Mouse (Mus musculus) urinary bladder, adult 2 months (tissue): Measurements from ENCODE around the gene Cntln. TPM values are rescaled to one million over a fixed set of nuclear protein-coding genes. Genes with fewer than 3 reads are reported as not detected.

ENCODE experiments used
- DNase-seq: peaks from one replicate; pipeline ENCODE4 v3.0.0; 2022; ENCODE audit warnings: low spot score
- polyA plus RNA-seq: library from polyadenylated mRNA; depleted of rRNA; stranded (reverse); fragments of >200 nt; gene quantifications from 2 replicates; pipeline ENCODE4 v1.2.3, GENCODE M21; 2012; rRNA removed

Gene Cntln
- 7.9 and 8.1 TPM in 2 replicates for polyA plus RNA-seq

- DNase-seq = peak; percentile 86
Measured at GRCm38 (mm10) chr4:84884111-84884538, at the start of gene Cntln. Cntln (plus strand) TSS chr4:84884309.

GRCm38 (mm10) chr4:84836979-84837378 lies 47.1 kb upstream of the Cntln start:
- DNase-seq = no peak

- no peak for DNase-seq
Measured at GRCm38 (mm10) chr4:84838545-84838944, 45.6 kb upstream of the Cntln start.

GRCm38 (mm10) chr4:84839466-84839865 lies 44.6 kb upstream of the Cntln start:
- no peak for DNase-seq

GRCm38 (mm10) chr4:84857588-84857987 lies 26.5 kb upstream of the Cntln start:
- no peak for DNase-seq

GRCm38 (mm10) chr4:84876347-84876746 lies 7.8 kb upstream of the Cntln start:
- DNase-seq = no peak

GRCm38 (mm10) chr4:84883646-84884045 lies 463 bp upstream of the Cntln start:
- DNase-seq = peak; percentile 21

GRCm38 (mm10) chr4:84884539-84885270 lies 596 bp downstream of the Cntln start:
- DNase-seq = peak; percentile 51

- no peak for DNase-seq
Measured at GRCm38 (mm10) chr4:84885271-84885540, 1.1 kb downstream of the Cntln start.

GRCm38 (mm10) chr4:84918393-84918792 lies 34.3 kb downstream of the Cntln start:
- no peak for DNase-seq

GRCm38 (mm10) chr4:84934342-84934929 lies 50.3 kb downstream of the Cntln start:
- no peak for DNase-seq

GRCm38 (mm10) chr4:84942059-84942458 lies 58.0 kb downstream of the Cntln start:
- DNase-seq = no peak

- no peak for DNase-seq
Measured at GRCm38 (mm10) chr4:84942651-84943050, 58.5 kb downstream of the Cntln start.

- DNase-seq = no peak
Measured at GRCm38 (mm10) chr4:84944100-84944499, 60.0 kb downstream of the Cntln start.

GRCm38 (mm10) chr4:84946450-84946849 lies 62.3 kb downstream of the Cntln start:
- no peak for DNase-seq

GRCm38 (mm10) chr4:84976875-84977646 lies 93.0 kb downstream of the Cntln start:
- DNase-seq = no peak

GRCm38 (mm10) chr4:84995520-84996348 lies 111.6 kb downstream of the Cntln start:
- DNase-seq = no peak

GRCm38 (mm10) chr4:85005581-85005980 lies 121.5 kb downstream of the Cntln start:
- no peak for DNase-seq

GRCm38 (mm10) chr4:85006789-85007188 lies 122.7 kb downstream of the Cntln start:
- no peak for DNase-seq

- DNase-seq = no peak
Measured at GRCm38 (mm10) chr4:85010846-85011245, 126.7 kb downstream of the Cntln start.

GRCm38 (mm10) chr4:85045748-85046147 lies 161.6 kb downstream of the Cntln start:
- DNase-seq = no peak
